Comparison of ENCODE assay signal across 19 mouse cellular contexts in the genomic region with DNA sequence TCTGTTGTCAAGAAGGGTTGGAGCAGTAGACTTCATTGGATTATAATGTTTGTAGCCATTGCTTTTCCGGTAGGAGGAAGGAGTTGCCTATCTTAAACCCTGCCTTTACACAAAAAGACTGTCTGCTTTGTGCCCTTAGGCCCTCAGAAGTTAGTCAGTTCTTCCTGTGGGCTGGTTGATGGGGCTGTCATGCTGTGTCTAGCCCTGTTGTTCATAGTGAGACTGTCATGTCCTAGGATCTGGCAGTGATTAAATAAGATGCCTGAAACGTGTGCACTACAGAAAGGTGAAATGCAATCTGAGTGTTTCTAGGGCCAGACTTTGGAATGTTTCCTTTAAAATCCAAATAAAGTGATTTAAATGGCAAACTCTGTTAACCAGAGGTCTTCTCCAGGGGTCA. TPM values are rescaled to one million over a fixed set of nuclear protein-coding genes. Genes with fewer than 3 reads are reported as not detected.
DNase-seq lines count a peak whose midpoint lies in the region.
"Had no signal": no experiment of that assay in that cellular context is flagged by ENCODE, and none has a peak within 500 bp of the region (broad histone marks: within the 10 kb centered on the region; RNA-seq: fewer than 3 reads in every experiment).

No protein-coding gene starts in this region.

- intact Hi-C loops in heart, postnatal 10 days (cut with DNase I): no loop called here

- DNase-seq in kidney, adult 9 months: peak; percentile 53
- DNase-seq in kidney, postnatal 10 days: no peak
- peak; percentile 50 for DNase-seq in CD4-positive helper T cell, adult 2 months (ENCODE audit: low read depth, low spot score)
- DNase-seq in embryo, embryonic 10.5 days (ENCODE audit: low spot score): peak; percentile 9
- DNase-seq in naive thymus-derived CD4-positive, alpha-beta T cell, adult 2 months (ENCODE audit: low read depth): peak; percentile 72
- no peak for DNase-seq in heart, postnatal 10 days
- no peak for DNase-seq in layer of hippocampus, adult 9-10 months (ENCODE audit: low spot score)
- DNase-seq: adrenal gland, postnatal 10 days; cerebellum, adult 8-10 months; gastrocnemius, postnatal 10 days; heart, postnatal 14 days; kidney, postnatal 36 days; left cerebral cortex, postnatal 4 days; lung, embryonic 14.5 days; lung, postnatal 14 days; right cerebral cortex, adult 18-20 months; spleen, adult 18-20 months; thymus, adult 2 months; thymus, postnatal 36 days had no signal

RNA-seq across cellular contexts. Expression of gene Herc3, which starts 10.9 kb away (rescaled TPM):
- 100 to 1,000 TPM in 1 of 2 experiments, 10 to 100 TPM in 1; 93.1 to 102 TPM for total RNA-seq in heart, postnatal 10 days (2021)

Comparison
In these comparisons a context has a peak if more than half of its experiments do, and no peak if none do; other contexts are left out.
1. DNase-seq: peak in kidney, adult 9 months (single experiment), CD4-positive helper T cell, adult 2 months (single experiment), embryo, embryonic 10.5 days (single experiment) and naive thymus-derived CD4-positive, alpha-beta T cell, adult 2 months (single experiment); none in kidney, postnatal 10 days (single experiment), heart, postnatal 10 days (0 of 2) and layer of hippocampus, adult 9-10 months (single experiment).